Mouse (Mus musculus) C2C12 (cell line): ENCODE data around the gene Hlcs.

Experiments
- CEBPB ChIP-seq: IDR thresholded peaks from one replicate; pipeline ENCODE4 v1.6.1; 2011; ENCODE audit warnings: low read depth, mild to moderate bottlenecking, control low read depth, moderate library complexity
- CTCF ChIP-seq: IDR thresholded peaks from one replicate; pipeline ENCODE4 v1.5.1; 2011; ENCODE audit not compliant: control insufficient read depth, insufficient read depth, insufficient read length
- FOSL1 ChIP-seq: IDR thresholded peaks from one replicate; pipeline ENCODE4 v1.8.0; 2011; ENCODE audit warnings: mild to moderate bottlenecking, low read length; ENCODE audit not compliant: poor library complexity, insufficient read depth, severe bottlenecking
- MAX ChIP-seq: IDR thresholded peaks from one replicate; pipeline ENCODE4 v1.6.1; 2011; ENCODE audit warnings: mild to moderate bottlenecking, control low read depth

- TF ChIP-seq CTCF (no peak), FOSL1 (no peak), MAX (no peak), CEBPB (no peak)
These were observed 6.9 kb upstream of the Hlcs start for GRCm38 (mm10) chr16:94320223-94320622.
